Mouse (Mus musculus): ENCODE results near the gene S100a10. TPM values are rescaled to one million over a fixed set of nuclear protein-coding genes. Genes with fewer than 3 reads are reported as not detected.

Gene S100a10
- polyA plus RNA-seq, 1 experiment from 2014 or later = 191 TPM

GRCm38 (mm10) chr3:93548541-93549266, 6.2 kb upstream of the S100a10 start:
- no peaks in the 10 kb centered on the region for H3K9me3 ChIP-seq
- H3K9ac ChIP-seq = no peak overlapping the region
- ATAC-seq (ENCODE audit: low FRiP score) = no peak
- no peaks in the 10 kb centered on the region for H3K4me1 ChIP-seq (replicated peaks)
- H3K4me2 ChIP-seq = no peak overlapping the region
- no peaks in the 10 kb centered on the region for H3K36me3 ChIP-seq
- H3K4me3 ChIP-seq = no peak overlapping the region
- 77% methylated on average over 5 of the region's 6 CpGs for WGBS
- no peak overlapping the region for H3K27ac ChIP-seq
- H3K27me3 ChIP-seq = peaks cover 7% of the 10 kb centered on the region

- ATAC-seq (ENCODE audit: low FRiP score) = no peak
- Histone ChIP-seq H3K4me1 (replicated peaks) (peaks cover 9% of the 10 kb centered on the region), H3K36me3 (no peaks in the 10 kb centered on the region), H3K4me2 (no peak overlapping the region), H3K27ac (no peak overlapping the region), H3K4me3 (no peak overlapping the region), H3K9ac (no peak overlapping the region), H3K9me3 (no peaks in the 10 kb centered on the region), H3K27me3 (peaks cover 17% of the 10 kb centered on the region)
- WGBS = 83% methylated on average over 4 of the region's 4 CpGs
Observed at GRCm38 (mm10) chr3:93549986-93550385, 4.9 kb upstream of the S100a10 start.

GRCm38 (mm10) chr3:93551950-93552901, 2.7 kb upstream of the S100a10 start:
- WGBS = 91% methylated on average over 5 of the region's 5 CpGs

GRCm38 (mm10) chr3:93553311-93553710, 1.6 kb upstream of the S100a10 start:
- peaks cover 27% of the 10 kb centered on the region for H3K27me3 ChIP-seq
- peaks cover 18% of the 10 kb centered on the region for H3K4me1 ChIP-seq (replicated peaks)
- WGBS = 91% methylated on average over 2 of the region's 2 CpGs

More at GRCm38 (mm10) chr3:93551950-93552901, 2.7 kb upstream of the S100a10 start:
- H3K36me3 ChIP-seq = no peaks in the 10 kb centered on the region
- H3K27ac ChIP-seq = no peak overlapping the region
- no peak overlapping the region for H3K4me2 ChIP-seq
- H3K27me3 ChIP-seq = peaks cover 27% of the 10 kb centered on the region
- H3K9me3 ChIP-seq = no peaks in the 10 kb centered on the region
- no peak overlapping the region for H3K4me3 ChIP-seq
- H3K9ac ChIP-seq = no peak overlapping the region
- no peak for ATAC-seq (ENCODE audit: low FRiP score)
- H3K4me1 ChIP-seq (replicated peaks) = peaks cover 18% of the 10 kb centered on the region

GRCm38 (mm10) chr3:93553765-93554378, 1.0 kb upstream of the S100a10 start:
- Histone ChIP-seq H3K27ac (0 out of 2 replicates have a peak overlapping the region, but pooled peaks have one; percentile 3), H3K4me1 (replicated peaks) (peaks cover 18% of the 10 kb centered on the region), H3K4me2 (peak overlapping the region; percentile 88), H3K9ac (no peak overlapping the region), H3K27me3 (peaks cover 27% of the 10 kb centered on the region), H3K36me3 (no peaks in the 10 kb centered on the region), H3K9me3 (no peaks in the 10 kb centered on the region), H3K4me3 (no peak overlapping the region)
- no peak for ATAC-seq (ENCODE audit: low FRiP score)
- 61% methylated on average over 9 of the region's 9 CpGs for whole genome bisulfite sequencing

More at GRCm38 (mm10) chr3:93553311-93553710, 1.6 kb upstream of the S100a10 start:
- no peak overlapping the region for H3K4me3 ChIP-seq
- H3K4me2 ChIP-seq = no peak overlapping the region
- ATAC-seq (ENCODE audit: low FRiP score) = no peak
- H3K9me3 ChIP-seq = no peaks in the 10 kb centered on the region
- H3K36me3 ChIP-seq = no peaks in the 10 kb centered on the region
- no peak overlapping the region for H3K27ac ChIP-seq
- H3K9ac ChIP-seq = no peak overlapping the region

- Histone ChIP-seq H3K9ac (peak overlapping the region; percentile 73; the same call in 1 of the 2 replicates), H3K36me3 (no peaks in the 10 kb centered on the region), H3K4me1 (replicated peaks) (peaks cover 18% of the 10 kb centered on the region), H3K4me2 (peak overlapping the region; percentile 88), H3K9me3 (no peaks in the 10 kb centered on the region), H3K4me3 (peak overlapping the region; percentile 57), H3K27ac (0 out of 2 replicates have a peak overlapping the region, but pooled peaks have one; percentile 3), H3K27me3 (peaks cover 27% of the 10 kb centered on the region)
- peak; percentile 62 for ATAC-seq (ENCODE audit: low FRiP score)
- WGBS = 24% methylated on average over 12 of the region's 13 CpGs
Observed at GRCm38 (mm10) chr3:93554379-93554980, 400 bp upstream of the S100a10 start.

GRCm38 (mm10) chr3:93555878-93556254, 986 bp downstream of the S100a10 start:
- ATAC-seq (ENCODE audit: low FRiP score) = no peak
- Histone ChIP-seq H3K9ac (peak overlapping the region; percentile 73; the same call in 1 of the 2 replicates), H3K27ac (peak overlapping the region; percentile 66), H3K4me1 (replicated peaks) (peaks cover 18% of the 10 kb centered on the region), H3K27me3 (peaks cover 27% of the 10 kb centered on the region), H3K4me3 (peak overlapping the region; percentile 57), H3K9me3 (no peaks in the 10 kb centered on the region), H3K36me3 (no peaks in the 10 kb centered on the region), H3K4me2 (peak overlapping the region; percentile 88)
- WGBS = 52% methylated on average over 2 of the region's 2 CpGs

GRCm38 (mm10) chr3:93556599-93556998, 1.7 kb downstream of the S100a10 start:
- H3K36me3 ChIP-seq = no peaks in the 10 kb centered on the region
- H3K4me2 ChIP-seq = peak overlapping the region; percentile 88
- H3K4me3 ChIP-seq = peak overlapping the region; percentile 57
- no peak overlapping the region for H3K27ac ChIP-seq
- peaks cover 18% of the 10 kb centered on the region for H3K4me1 ChIP-seq (replicated peaks)
- H3K9me3 ChIP-seq = no peaks in the 10 kb centered on the region
- 71% methylated on average over 1 of the region's 1 CpGs for WGBS
- peaks cover 27% of the 10 kb centered on the region for H3K27me3 ChIP-seq
- peak overlapping the region; percentile 3; the same call in 1 of the 2 replicates for H3K9ac ChIP-seq
- no peak for ATAC-seq (ENCODE audit: low FRiP score)

GRCm38 (mm10) chr3:93557471-93557870, 2.6 kb downstream of the S100a10 start:
- ATAC-seq (ENCODE audit: low FRiP score) = no peak
- H3K27ac ChIP-seq = no peak overlapping the region
- no peak overlapping the region for H3K4me3 ChIP-seq
- peaks cover 18% of the 10 kb centered on the region for H3K4me1 ChIP-seq (replicated peaks)
- 62% methylated on average over 4 of the region's 4 CpGs for WGBS
- peak overlapping the region; percentile 11; the same call in 1 of the 2 replicates for H3K4me2 ChIP-seq
- peaks cover 27% of the 10 kb centered on the region for H3K27me3 ChIP-seq
- no peaks in the 10 kb centered on the region for H3K9me3 ChIP-seq
- H3K36me3 ChIP-seq = no peaks in the 10 kb centered on the region
- H3K9ac ChIP-seq = no peak overlapping the region

GRCm38 (mm10) chr3:93559961-93560360, 5.1 kb downstream of the S100a10 start:
- Histone ChIP-seq H3K27ac (no peak overlapping the region), H3K9me3 (no peaks in the 10 kb centered on the region), H3K4me2 (no peak overlapping the region), H3K27me3 (peaks cover 10% of the 10 kb centered on the region; the same call in 1 of the 2 replicates), H3K36me3 (0 out of 2 replicates have a peak, but pooled peaks cover 4% of the 10 kb centered on the region), H3K9ac (no peak overlapping the region), H3K4me1 (replicated peaks) (peaks cover 9% of the 10 kb centered on the region), H3K4me3 (no peak overlapping the region)
- 95% methylated on average over 6 of the region's 6 CpGs for WGBS
- ATAC-seq (ENCODE audit: low FRiP score) = no peak

GRCm38 (mm10) chr3:93562372-93562771, 7.5 kb downstream of the S100a10 start:
- H3K27ac ChIP-seq = no peak overlapping the region
- ATAC-seq (ENCODE audit: low FRiP score) = no peak
- no peak overlapping the region for H3K9ac ChIP-seq
- H3K4me3 ChIP-seq = no peak overlapping the region
- H3K4me1 ChIP-seq (replicated peaks) = no peaks in the 10 kb centered on the region
- WGBS = 94% methylated on average over 2 of the region's 2 CpGs
- no peaks in the 10 kb centered on the region for H3K9me3 ChIP-seq
- H3K4me2 ChIP-seq = no peak overlapping the region
- H3K27me3 ChIP-seq = no peaks in the 10 kb centered on the region
- H3K36me3 ChIP-seq = 0 out of 2 replicates have a peak, but pooled peaks cover 4% of the 10 kb centered on the region

Data from hindbrain, embryonic 13.5 days (tissue).